Mouse (Mus musculus): ENCODE data around the gene Pex6. TPM values are rescaled to one million over a fixed set of nuclear protein-coding genes. Genes with fewer than 3 reads are reported as not detected.
A peak's percentile ranks its signal among the peaks of the same experiment; 100 is the strongest.

Gene Pex6
- polyA plus RNA-seq, 1 experiment, result 68.2 TPM

- WGBS, result 17% methylated on average over 15 of the region's 15 CpGs
- H3K4me3 ChIP-seq (ENCODE audit: insufficient read depth, low read depth, low read length), result peak overlapping the region; percentile 14
- no peaks in the 10 kb centered on the region; the same call in 1 of the 2 replicates for H3K36me3 ChIP-seq (ENCODE audit: control insufficient read depth, insufficient read depth, low read length)
- peaks cover 12% of the 10 kb centered on the region; the same call in 1 of the 2 replicates for H3K4me1 ChIP-seq (ENCODE audit: control insufficient read depth, insufficient read depth, low read length)
- no peak for TF ChIP-seq CTCF (conservative IDR thresholded peaks at IDR 0.05; ENCODE audit: insufficient read depth, insufficient read length, low read depth, low read length)
- no peak for TF ChIP-seq POLR2A (IDR thresholded peaks at IDR 0.05; ENCODE audit: low read depth, low read length)
- no peaks in the 10 kb centered on the region for H3K27me3 ChIP-seq (replicated peaks; ENCODE audit: control insufficient read depth, insufficient read depth, low read length)
- H3K27ac ChIP-seq (ENCODE audit: insufficient read depth, low read depth, low read length), result no peak overlapping the region
- no peak for DNase-seq
Measured at GRCm38 (mm10) chr17:46674530-46675283, 36.6 kb upstream of the Pex6 start.

- Histone ChIP-seq H3K27me3 (replicated peaks; ENCODE audit: control insufficient read depth, insufficient read depth, low read length) (no peaks in the 10 kb centered on the region), H3K4me1 (ENCODE audit: control insufficient read depth, insufficient read depth, low read length) (peaks cover 14% of the 10 kb centered on the region), H3K27ac (ENCODE audit: insufficient read depth, low read depth, low read length) (no peak within 1 kb of the TSS), H3K36me3 (ENCODE audit: control insufficient read depth, insufficient read depth, low read length) (no peaks in the 10 kb centered on the region; the same call in 1 of the 2 replicates), H3K4me3 (ENCODE audit: insufficient read depth, low read depth, low read length) (no peak within 1 kb of the TSS; the same call in 1 of the 2 replicates)
- 53% methylated on average over 8 of the region's 9 CpGs for WGBS
- DNase-seq, result peak; percentile 49
- TF ChIP-seq POLR2A (IDR thresholded peaks at IDR 0.05; ENCODE audit: low read depth, low read length), result no peak
- TF ChIP-seq CTCF (conservative IDR thresholded peaks at IDR 0.05; ENCODE audit: insufficient read depth, insufficient read length, low read depth, low read length), result no peak
Measured at GRCm38 (mm10) chr17:46678416-46678815, 32.8 kb upstream of the Pex6 start, which contains the start of gene Mea1. Gene Mea1 (plus strand): TSS chr17:46678793.

- no peak for DNase-seq
- no peak overlapping the region for H3K4me3 ChIP-seq (ENCODE audit: insufficient read depth, low read depth, low read length)
Measured at GRCm38 (mm10) chr17:46678911-46679310, 32.4 kb upstream of the Pex6 start.

GRCm38 (mm10) chr17:46679843-46680759 lies 31.2 kb upstream of the Pex6 start:
- Histone ChIP-seq H3K27ac (ENCODE audit: insufficient read depth, low read depth, low read length) (peak overlapping the region; percentile 65; the same call in 1 of the 2 replicates), H3K4me3 (ENCODE audit: insufficient read depth, low read depth, low read length) (peak overlapping the region; percentile 79), H3K36me3 (ENCODE audit: control insufficient read depth, insufficient read depth, low read length) (no peaks in the 10 kb centered on the region; the same call in 1 of the 2 replicates), H3K27me3 (replicated peaks; ENCODE audit: control insufficient read depth, insufficient read depth, low read length) (no peaks in the 10 kb centered on the region), H3K4me1 (ENCODE audit: control insufficient read depth, insufficient read depth, low read length) (peaks cover 11% of the 10 kb centered on the region)
- peak; percentile 44 for DNase-seq
- 1% methylated on average over 34 of the region's 34 CpGs for WGBS
- TF ChIP-seq POLR2A (IDR thresholded peaks at IDR 0.05; ENCODE audit: low read depth, low read length), result no peak
- TF ChIP-seq CTCF (conservative IDR thresholded peaks at IDR 0.05; ENCODE audit: insufficient read depth, insufficient read length, low read depth, low read length), result peak; percentile 38

More at GRCm38 (mm10) chr17:46678911-46679310, 32.4 kb upstream of the Pex6 start:
- Histone ChIP-seq H3K27ac (ENCODE audit: insufficient read depth, low read depth, low read length) (no peak overlapping the region), H3K4me1 (ENCODE audit: control insufficient read depth, insufficient read depth, low read length) (peaks cover 11% of the 10 kb centered on the region), H3K36me3 (ENCODE audit: control insufficient read depth, insufficient read depth, low read length) (no peaks in the 10 kb centered on the region; the same call in 1 of the 2 replicates), H3K27me3 (replicated peaks; ENCODE audit: control insufficient read depth, insufficient read depth, low read length) (no peaks in the 10 kb centered on the region)
- WGBS, result 35% methylated on average over 9 of the region's 9 CpGs
- no peak for TF ChIP-seq POLR2A (IDR thresholded peaks at IDR 0.05; ENCODE audit: low read depth, low read length)
- no peak for TF ChIP-seq CTCF (conservative IDR thresholded peaks at IDR 0.05; ENCODE audit: insufficient read depth, insufficient read length, low read depth, low read length)

- H3K27me3 ChIP-seq (replicated peaks; ENCODE audit: control insufficient read depth, insufficient read depth, low read length), result no peaks in the 10 kb centered on the region
- H3K4me3 ChIP-seq (ENCODE audit: insufficient read depth, low read depth, low read length), result peak within 1 kb of the TSS; percentile 79
- H3K36me3 ChIP-seq (ENCODE audit: control insufficient read depth, insufficient read depth, low read length), result no peaks in the 10 kb centered on the region; the same call in 1 of the 2 replicates
- peak; percentile 99 for DNase-seq
- peak within 1 kb of the TSS; percentile 65; the same call in 1 of the 2 replicates for H3K27ac ChIP-seq (ENCODE audit: insufficient read depth, low read depth, low read length)
- WGBS, result under 1% methylated on average over 49 of the region's 49 CpGs
- peaks cover 11% of the 10 kb centered on the region for H3K4me1 ChIP-seq (ENCODE audit: control insufficient read depth, insufficient read depth, low read length)
- TF ChIP-seq POLR2A (IDR thresholded peaks at IDR 0.05; ENCODE audit: low read depth, low read length) (peak; percentile 19), CTCF (conservative IDR thresholded peaks at IDR 0.05; ENCODE audit: insufficient read depth, insufficient read length, low read depth, low read length) (no peak)
Measured at GRCm38 (mm10) chr17:46680760-46681373, 30.4 kb upstream of the Pex6 start, which contains the start of gene Klhdc3. Gene Klhdc3 (minus strand): TSS chr17:46680914.

GRCm38 (mm10) chr17:46681466-46682118 lies 29.7 kb upstream of the Pex6 start:
- DNase-seq, result no peak
- Histone ChIP-seq H3K36me3 (ENCODE audit: control insufficient read depth, insufficient read depth, low read length) (no peaks in the 10 kb centered on the region), H3K4me1 (ENCODE audit: control insufficient read depth, insufficient read depth, low read length) (peaks cover 11% of the 10 kb centered on the region), H3K27ac (ENCODE audit: insufficient read depth, low read depth, low read length) (no peak overlapping the region), H3K4me3 (ENCODE audit: insufficient read depth, low read depth, low read length) (peak overlapping the region; percentile 68), H3K27me3 (replicated peaks; ENCODE audit: control insufficient read depth, insufficient read depth, low read length) (no peaks in the 10 kb centered on the region)
- 25% methylated on average over 12 of the region's 12 CpGs for WGBS
- TF ChIP-seq CTCF (conservative IDR thresholded peaks at IDR 0.05; ENCODE audit: insufficient read depth, insufficient read length, low read depth, low read length) (no peak), POLR2A (IDR thresholded peaks at IDR 0.05; ENCODE audit: low read depth, low read length) (no peak)
